Mouse (Mus musculus): Measurements from ENCODE around the gene Phf20. TPM values are rescaled to one million over a fixed set of nuclear protein-coding genes. Genes with fewer than 3 reads are reported as not detected.

Gene Phf20
- polyA plus RNA-seq, 1 experiment: 13.4 TPM

DNA sequence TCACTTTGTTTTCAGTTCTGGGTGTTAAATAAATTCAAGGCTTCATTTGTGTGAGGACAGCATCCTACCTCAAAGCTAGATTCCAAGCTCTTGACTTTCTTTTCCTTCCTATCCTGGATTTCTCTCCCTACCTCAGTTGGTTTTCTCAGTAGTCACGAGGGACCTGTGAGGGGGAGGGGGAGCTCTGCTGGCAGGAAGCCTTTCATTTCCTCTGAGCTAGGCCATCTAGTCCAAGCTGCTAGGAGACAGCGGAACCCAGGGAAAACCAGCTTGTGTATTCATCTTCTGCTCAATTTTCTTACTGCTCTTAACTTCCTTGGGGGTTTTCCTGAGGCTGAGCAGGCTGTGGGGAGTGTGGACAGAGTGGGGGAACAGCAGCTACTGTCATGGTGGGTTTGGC lies 60.8 kb downstream of the Phf20 start:
- no peak overlapping the region for H3ac ChIP-seq (ENCODE audit: control insufficient read depth, insufficient read length)
- H3K79me2 ChIP-seq (ENCODE audit: control insufficient read depth, insufficient read depth): peaks cover 3% of the 10 kb centered on the region
- no peaks in the 10 kb centered on the region for H3K27me3 ChIP-seq (ENCODE audit: control insufficient read depth, insufficient read depth, insufficient read length)
- H3K4me3 ChIP-seq: no peak overlapping the region
- peaks cover 27% of the 10 kb centered on the region for H3K36me3 ChIP-seq (ENCODE audit: control insufficient read depth, insufficient read depth)
- H3K4me2 ChIP-seq (ENCODE audit: low read depth): no peak overlapping the region
- TF ChIP-seq TCF12 (IDR thresholded peaks at IDR 0.05; ENCODE audit: insufficient read depth, poor library complexity, severe bottlenecking) (no peak), SRF (IDR thresholded peaks at IDR 0.05; ENCODE audit: control insufficient read depth, insufficient read length, low read depth) (no peak), E2F4 (IDR thresholded peaks at IDR 0.05; ENCODE audit: insufficient read depth) (no peak), TCF3 (IDR thresholded peaks at IDR 0.05; ENCODE audit: insufficient read length, low read depth) (no peak), POLR2AphosphoS2 (IDR thresholded peaks at IDR 0.05; ENCODE audit: insufficient read length, low read depth) (no peak)

DNA sequence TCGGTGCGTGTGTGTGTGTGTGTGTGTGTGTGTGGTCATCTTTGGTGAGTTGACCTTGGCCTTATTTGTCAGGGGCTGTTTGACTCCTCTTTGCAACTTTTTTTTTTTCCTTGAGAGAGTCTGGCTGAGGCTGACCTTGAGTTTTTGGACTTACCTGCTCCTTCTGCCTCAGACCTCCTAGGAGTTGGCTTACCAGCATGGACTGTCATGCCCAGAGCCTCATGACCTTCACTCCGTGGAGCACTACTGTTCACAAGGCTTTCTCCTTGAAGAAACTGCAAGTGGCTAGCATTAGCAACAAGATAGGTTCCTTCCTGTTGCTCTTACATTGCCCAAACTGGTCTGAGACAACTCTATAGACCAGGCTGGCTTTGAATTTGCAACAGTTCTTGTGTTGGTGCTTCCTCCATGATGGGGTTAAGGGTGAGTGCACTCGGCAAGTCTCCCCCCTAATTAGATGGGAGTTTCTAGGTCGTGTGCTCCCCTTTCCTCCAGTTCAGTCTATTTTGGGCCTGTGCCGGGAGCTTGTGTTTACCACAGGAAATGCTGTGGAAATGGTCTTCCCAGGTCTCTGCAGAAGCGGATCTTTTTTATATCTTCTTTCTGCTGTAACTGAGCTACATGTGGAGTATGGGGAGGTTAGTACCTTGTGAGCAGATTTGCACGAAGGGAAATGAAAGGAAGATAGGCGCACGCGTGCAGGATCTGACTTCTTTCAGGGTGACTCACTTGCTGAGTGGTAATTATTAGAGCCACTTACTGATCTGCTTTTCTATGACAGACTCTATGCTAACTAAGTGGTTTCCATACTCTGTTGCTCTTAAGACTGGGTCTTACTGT lies 61.9 kb downstream of the Phf20 start:
- Histone ChIP-seq H3K79me2 (ENCODE audit: control insufficient read depth, insufficient read depth) (peaks cover 3% of the 10 kb centered on the region), H3K36me3 (ENCODE audit: control insufficient read depth, insufficient read depth) (peaks cover 21% of the 10 kb centered on the region), H3ac (ENCODE audit: control insufficient read depth, insufficient read length) (no peak overlapping the region), H3K4me2 (ENCODE audit: low read depth) (peak overlapping the region; percentile 33), H3K4me3 (no peak overlapping the region), H3K27me3 (ENCODE audit: control insufficient read depth, insufficient read depth, insufficient read length) (no peaks in the 10 kb centered on the region)
- no peak for TF ChIP-seq SRF (IDR thresholded peaks at IDR 0.05; ENCODE audit: control insufficient read depth, insufficient read length, low read depth)

DNA sequence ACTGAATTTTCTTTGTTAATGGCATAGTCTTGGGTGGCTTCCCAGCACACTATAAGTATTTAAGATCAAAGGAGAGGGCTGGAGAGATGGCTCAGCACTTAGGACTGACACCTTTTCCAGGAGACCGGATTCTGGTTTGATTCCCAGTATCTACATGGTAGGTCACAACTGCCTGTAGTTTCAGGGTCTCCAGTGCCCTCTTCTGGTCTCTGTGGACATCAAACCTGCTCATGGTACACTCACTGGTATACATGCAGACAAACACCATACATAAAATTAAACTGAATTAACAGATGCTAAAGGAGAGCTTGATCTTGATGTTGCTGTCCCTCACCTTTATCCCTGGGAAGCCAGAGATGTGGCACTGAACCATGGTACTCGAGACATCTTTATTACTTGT lies 64.7 kb downstream of the Phf20 start:
- Histone ChIP-seq H3K27me3 (ENCODE audit: control insufficient read depth, insufficient read depth, insufficient read length) (no peaks in the 10 kb centered on the region), H3K4me2 (ENCODE audit: low read depth) (no peak overlapping the region), H3ac (ENCODE audit: control insufficient read depth, insufficient read length) (no peak overlapping the region), H3K79me2 (ENCODE audit: control insufficient read depth, insufficient read depth) (peaks cover 8% of the 10 kb centered on the region), H3K4me3 (no peak overlapping the region), H3K36me3 (ENCODE audit: control insufficient read depth, insufficient read depth) (peaks cover 8% of the 10 kb centered on the region)
- TF ChIP-seq CEBPB (IDR thresholded peaks at IDR 0.05; ENCODE audit: insufficient read depth, poor library complexity, severe bottlenecking) (no peak), MYOD1 (IDR thresholded peaks at IDR 0.05; ENCODE audit: control insufficient read depth in 1 of 3, insufficient read length in 2 of 3, low read depth in 2 of 3) (no peak), POLR2A (IDR thresholded peaks at IDR 0.05; ENCODE audit: insufficient read length, low read depth) (no peak), MAX (IDR thresholded peaks at IDR 0.05; ENCODE audit: low read depth) (no peak), TCF3 (IDR thresholded peaks at IDR 0.05; ENCODE audit: insufficient read length, low read depth) (no peak), POLR2AphosphoS2 (IDR thresholded peaks at IDR 0.05; ENCODE audit: insufficient read length, low read depth) (no peak), USF1 (IDR thresholded peaks at IDR 0.05; ENCODE audit: low read depth) (no peak), TCF12 (IDR thresholded peaks at IDR 0.05; ENCODE audit: insufficient read depth, poor library complexity, severe bottlenecking) (no peak), E2F4 (IDR thresholded peaks at IDR 0.05; ENCODE audit: insufficient read depth) (no peak), MYOG (IDR thresholded peaks at IDR 0.05; ENCODE audit: control insufficient read depth in 1 of 3, insufficient read depth in 1 of 3, insufficient read length in 2 of 3, low read depth in 2 of 3) (no peak), SRF (IDR thresholded peaks at IDR 0.05; ENCODE audit: control insufficient read depth, insufficient read length, low read depth) (no peak), REST (IDR thresholded peaks at IDR 0.05; ENCODE audit: insufficient read depth, insufficient read length) (no peak)

DNA sequence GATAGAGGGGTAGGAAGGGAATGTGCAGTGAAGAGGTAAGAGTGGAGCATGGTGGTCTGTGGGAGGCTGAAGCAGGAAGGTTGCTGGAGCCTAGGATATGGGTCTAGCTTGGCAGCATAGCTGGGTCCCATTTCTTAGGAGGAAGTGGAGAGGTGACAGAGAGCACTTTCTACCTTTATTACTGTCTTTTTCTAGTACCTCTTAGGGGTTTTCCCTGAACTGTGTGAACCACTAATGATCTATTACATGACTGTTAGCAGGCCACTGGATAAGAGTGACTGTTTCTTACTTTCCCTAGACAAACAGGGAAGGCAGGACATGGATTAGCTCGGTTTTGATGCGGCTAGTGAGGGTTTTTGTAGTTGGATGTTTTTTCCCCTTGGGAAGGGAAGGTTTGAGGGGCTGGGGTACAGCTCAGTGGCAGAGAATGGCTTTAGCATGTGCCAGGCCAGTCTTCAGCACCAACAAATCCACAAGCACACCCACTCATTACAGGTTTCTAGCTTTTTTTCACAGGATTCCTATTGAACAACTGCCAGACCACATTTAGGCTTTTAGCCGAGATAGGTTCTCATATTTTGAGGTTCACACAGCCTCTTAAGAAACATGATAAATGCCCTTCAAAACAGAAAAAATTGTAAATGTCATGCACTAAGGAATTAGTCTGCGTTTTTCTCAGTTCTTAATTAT lies 67.1 kb downstream of the Phf20 start:
- no peaks in the 10 kb centered on the region for H3K36me3 ChIP-seq (ENCODE audit: control insufficient read depth, insufficient read depth)
- no peaks in the 10 kb centered on the region for H3K27me3 ChIP-seq (ENCODE audit: control insufficient read depth, insufficient read depth, insufficient read length)
- no peak overlapping the region for H3K4me3 ChIP-seq
- H3K4me2 ChIP-seq (ENCODE audit: low read depth): no peak overlapping the region
- H3K79me2 ChIP-seq (ENCODE audit: control insufficient read depth, insufficient read depth): peaks cover 8% of the 10 kb centered on the region
- no peak for TF ChIP-seq REST (IDR thresholded peaks at IDR 0.05; ENCODE audit: insufficient read depth, insufficient read length)
- TF ChIP-seq MYOD1 (IDR thresholded peaks at IDR 0.05; ENCODE audit: control insufficient read depth in 1 of 3, insufficient read length in 2 of 3, low read depth in 2 of 3): no peak
- TF ChIP-seq MYOG (IDR thresholded peaks at IDR 0.05; ENCODE audit: control insufficient read depth in 1 of 3, insufficient read depth in 1 of 3, insufficient read length in 2 of 3, low read depth in 2 of 3): no peak
- TF ChIP-seq TCF3 (IDR thresholded peaks at IDR 0.05; ENCODE audit: insufficient read length, low read depth): no peak
- TF ChIP-seq USF1 (IDR thresholded peaks at IDR 0.05; ENCODE audit: low read depth): no peak
- no peak for TF ChIP-seq POLR2A (IDR thresholded peaks at IDR 0.05; ENCODE audit: insufficient read length, low read depth)
- TF ChIP-seq POLR2AphosphoS2 (IDR thresholded peaks at IDR 0.05; ENCODE audit: insufficient read length, low read depth): no peak
- TF ChIP-seq MAX (IDR thresholded peaks at IDR 0.05; ENCODE audit: low read depth): no peak
- TF ChIP-seq CEBPB (IDR thresholded peaks at IDR 0.05; ENCODE audit: insufficient read depth, poor library complexity, severe bottlenecking): no peak
- TF ChIP-seq SRF (IDR thresholded peaks at IDR 0.05; ENCODE audit: control insufficient read depth, insufficient read length, low read depth): no peak
- TF ChIP-seq TCF12 (IDR thresholded peaks at IDR 0.05; ENCODE audit: insufficient read depth, poor library complexity, severe bottlenecking): no peak
- TF ChIP-seq E2F4 (IDR thresholded peaks at IDR 0.05; ENCODE audit: insufficient read depth): no peak
- no peak overlapping the region for H3ac ChIP-seq (ENCODE audit: control insufficient read depth, insufficient read length)

DNA sequence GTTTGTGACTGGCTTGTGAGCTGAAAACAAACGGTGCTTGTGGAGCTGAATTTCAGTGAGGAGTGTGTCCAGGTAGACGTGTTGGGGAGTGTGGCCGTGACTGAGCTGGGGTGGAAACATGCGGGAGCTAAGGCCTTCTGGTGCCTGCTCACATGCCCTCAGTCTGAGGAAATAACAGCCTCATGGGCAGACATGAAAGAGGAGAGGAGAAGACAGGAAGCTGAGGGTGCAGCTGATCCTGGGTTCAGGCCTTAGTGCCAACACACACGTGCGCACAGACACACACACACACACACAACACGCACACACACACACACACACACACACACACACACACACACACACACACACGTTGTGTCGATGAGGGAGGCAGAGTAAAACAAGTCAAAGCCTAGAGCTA lies 71.4 kb downstream of the Phf20 start:
- no peaks in the 10 kb centered on the region for H3K36me3 ChIP-seq (ENCODE audit: control insufficient read depth, insufficient read depth)
- TF ChIP-seq USF1 (IDR thresholded peaks at IDR 0.05; ENCODE audit: low read depth) (no peak), MYOG (IDR thresholded peaks at IDR 0.05; ENCODE audit: control insufficient read depth in 1 of 3, insufficient read depth in 1 of 3, insufficient read length in 2 of 3, low read depth in 2 of 3) (no peak), TCF3 (IDR thresholded peaks at IDR 0.05; ENCODE audit: insufficient read length, low read depth) (no peak), MAX (IDR thresholded peaks at IDR 0.05; ENCODE audit: low read depth) (no peak), REST (IDR thresholded peaks at IDR 0.05; ENCODE audit: insufficient read depth, insufficient read length) (no peak)
- no peaks in the 10 kb centered on the region for H3K27me3 ChIP-seq (ENCODE audit: control insufficient read depth, insufficient read depth, insufficient read length)
- H3K4me3 ChIP-seq: no peak overlapping the region
- H3ac ChIP-seq (ENCODE audit: control insufficient read depth, insufficient read length): no peak overlapping the region
- H3K79me2 ChIP-seq (ENCODE audit: control insufficient read depth, insufficient read depth): peaks cover 5% of the 10 kb centered on the region
- H3K4me2 ChIP-seq (ENCODE audit: low read depth): no peak overlapping the region
